Mouse (Mus musculus): Measurements from ENCODE around the gene Gm11634.

- TF ChIP-seq POLR2A (IDR thresholded peaks at IDR 0.05; ENCODE audit: low read depth, low read length), result no peak
- TF ChIP-seq CTCF (IDR thresholded peaks at IDR 0.05; ENCODE audit: extremely low read depth, insufficient read depth, insufficient read length, insufficient replicate concordance), result peak; percentile 61; the same call in 1 of the 2 replicates
Observed at GRCm38 (mm10) chr11:101589444-101589843, 9.6 kb downstream of the Gm11634 start.

Data from spleen, adult 2 months (tissue).